Mouse (Mus musculus) mouse embryonic stem cell (cell line): ENCODE measurements around the gene Plgrkt.
"Not testable (repeated sequence)": the region's sequence is repeated elsewhere in the genome, so short reads cannot be mapped to it uniquely, and the experiment has no call there.

Experiments used
- in situ Hi-C, 2 experiments: fragments of 300-500 bp; cut with MboI; formaldehyde crosslinking; loops; 1 replicate in 1 of 2; 3 replicates in 1 of 2; pipeline ENCODE4 v1.14.3; 2019 to 2020; ENCODE audit warnings: low sequenced_read_pairs in 2 of 2, low pct_unique_long_range_greater_than_20kb in 1 of 2, mixed read lengths in 1 of 2; ENCODE audit not compliant: unreplicated experiment in 1 of 2

Plgrkt gene

DNA sequence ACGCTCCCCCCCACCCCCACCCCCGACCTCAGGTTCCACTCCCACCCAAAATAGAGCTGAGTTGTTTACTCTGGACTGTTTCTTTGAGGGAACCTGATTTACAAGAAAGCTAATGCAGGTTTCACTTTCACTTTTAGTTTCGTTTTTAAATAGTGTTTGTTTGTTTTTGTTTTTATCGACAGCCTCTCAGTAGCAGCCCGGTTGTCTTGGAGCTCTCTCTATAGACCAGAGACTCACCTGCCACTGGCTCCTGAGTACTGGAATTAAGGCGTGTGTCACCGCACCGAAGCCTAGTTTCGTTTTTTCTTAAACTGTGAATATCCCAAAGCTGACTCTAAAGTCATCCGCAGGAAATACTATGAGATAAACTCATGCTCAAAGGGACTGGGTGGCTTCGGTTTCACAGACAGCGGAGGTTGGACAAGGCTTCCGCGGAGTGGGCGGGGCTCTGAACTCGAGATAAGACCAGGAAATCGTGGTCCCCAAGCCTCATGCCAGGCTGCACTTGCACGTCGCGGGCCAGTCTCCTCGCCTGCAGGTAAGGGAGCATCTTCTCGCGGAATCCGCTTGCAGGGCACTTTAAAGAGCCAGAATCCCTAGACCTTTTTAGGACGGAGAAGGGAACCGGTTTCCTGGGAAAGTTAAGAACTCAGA is at the start of gene Plgrkt, which contains the start of gene Cd274:
TSS of gene Plgrkt (minus strand) at position 422 of the 654 bp plus-strand sequence.
TSS of gene Cd274 (plus strand) at position 487 of the 654 bp plus-strand sequence.
- in situ Hi-C loops = loop anchor here in 1 of 2 experiments (25.0 kb wide), 1 partner anchor 580 kb away; no protein-coding TSS in a partner anchor

- in situ Hi-C loops = no loop called here
Observed at GRCm38 (mm10) chr19:29416393-29416902, 49.3 kb upstream of the Plgrkt start.

GRCm38 (mm10) chr19:29414917-29415316 is 47.7 kb upstream of the Plgrkt start:
- in situ Hi-C loops = not testable (repeated sequence)

DNA sequence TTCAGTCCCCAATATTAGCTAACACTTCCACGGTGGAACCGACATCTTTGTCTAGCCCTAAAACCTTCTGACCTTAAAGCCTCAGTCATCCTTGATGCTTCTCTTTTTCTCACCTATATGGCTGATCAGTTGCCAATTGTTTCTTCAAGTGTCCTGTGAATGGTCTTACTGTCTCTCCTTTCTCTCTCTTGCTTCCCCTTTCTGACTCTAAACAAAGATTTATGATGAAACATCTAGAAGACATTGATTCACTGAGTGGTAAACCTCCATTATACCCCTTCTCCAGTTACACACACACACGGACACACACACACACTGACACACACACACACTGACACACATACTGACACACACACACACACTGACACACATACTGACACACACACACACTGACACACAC is 47.3 kb upstream of the Plgrkt start:
- in situ Hi-C loops = no loop called here

DNA sequence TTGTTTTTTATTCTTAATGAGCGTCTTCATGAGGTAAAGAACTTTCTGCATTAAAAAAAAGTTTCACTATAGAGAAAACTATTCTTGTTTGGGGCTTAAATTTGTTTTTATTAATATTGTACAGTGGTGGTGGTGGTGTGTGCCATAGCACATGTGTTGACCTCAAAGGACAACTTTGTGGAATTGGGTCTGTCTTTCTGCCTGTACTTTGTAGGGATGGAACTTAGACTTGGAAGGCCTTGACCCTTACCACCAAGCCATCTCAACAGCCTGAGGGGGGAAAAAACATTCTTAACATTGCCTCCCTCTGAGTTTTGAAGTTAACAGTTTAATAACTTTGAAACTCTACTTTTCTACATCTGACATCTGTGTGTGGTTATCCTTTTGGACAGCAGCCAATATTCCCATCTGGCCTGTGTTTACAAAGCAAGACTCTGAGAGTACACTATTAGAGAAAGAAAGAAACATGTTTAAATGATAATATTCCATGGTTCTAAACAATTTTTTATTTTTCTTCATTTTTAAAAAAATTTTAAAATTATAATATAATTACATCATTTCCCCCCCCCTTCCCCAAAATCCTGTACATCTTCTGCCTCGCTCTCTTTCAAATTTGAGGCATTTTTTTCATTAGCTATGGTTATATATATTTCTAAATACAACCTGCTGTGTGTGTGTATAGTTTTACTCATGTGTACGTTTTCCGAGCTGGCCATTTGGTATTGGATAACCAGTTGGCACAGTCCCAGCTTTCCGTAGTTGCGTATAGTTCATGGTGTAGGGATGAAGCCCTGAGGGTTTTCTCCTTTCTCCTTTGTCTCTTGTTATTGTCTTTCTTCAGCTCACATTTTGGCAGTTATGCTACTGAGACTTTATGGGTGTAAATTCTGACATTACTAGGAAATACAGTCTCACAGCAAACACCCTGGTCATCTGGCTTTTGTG is 45.6 kb upstream of the Plgrkt start:
- in situ Hi-C loops = no loop called here

DNA sequence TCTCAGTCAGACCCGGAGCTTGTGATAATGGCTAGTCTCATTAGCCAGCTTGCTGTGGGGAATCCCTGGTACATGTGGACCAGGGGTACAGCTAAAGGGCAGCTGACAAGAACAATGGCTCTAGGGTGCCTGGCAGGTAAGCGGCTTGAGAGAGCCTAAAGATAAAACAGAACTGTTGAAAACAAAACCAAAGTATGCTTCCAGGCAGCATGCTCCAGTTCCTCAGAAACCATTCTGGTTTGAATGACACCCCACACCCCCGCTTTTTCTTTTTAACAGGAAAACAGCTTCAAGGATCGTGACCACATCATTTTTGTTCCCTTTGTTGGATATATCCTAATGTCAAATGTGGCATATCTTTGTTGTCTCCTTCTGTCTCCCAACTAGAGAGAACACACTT is 43.4 kb upstream of the Plgrkt start, which contains the start of gene Pdcd1lg2:
TSS of gene Pdcd1lg2 (plus strand) at position 301 of the 400 bp plus-strand sequence.
- in situ Hi-C loops = no loop called here

DNA sequence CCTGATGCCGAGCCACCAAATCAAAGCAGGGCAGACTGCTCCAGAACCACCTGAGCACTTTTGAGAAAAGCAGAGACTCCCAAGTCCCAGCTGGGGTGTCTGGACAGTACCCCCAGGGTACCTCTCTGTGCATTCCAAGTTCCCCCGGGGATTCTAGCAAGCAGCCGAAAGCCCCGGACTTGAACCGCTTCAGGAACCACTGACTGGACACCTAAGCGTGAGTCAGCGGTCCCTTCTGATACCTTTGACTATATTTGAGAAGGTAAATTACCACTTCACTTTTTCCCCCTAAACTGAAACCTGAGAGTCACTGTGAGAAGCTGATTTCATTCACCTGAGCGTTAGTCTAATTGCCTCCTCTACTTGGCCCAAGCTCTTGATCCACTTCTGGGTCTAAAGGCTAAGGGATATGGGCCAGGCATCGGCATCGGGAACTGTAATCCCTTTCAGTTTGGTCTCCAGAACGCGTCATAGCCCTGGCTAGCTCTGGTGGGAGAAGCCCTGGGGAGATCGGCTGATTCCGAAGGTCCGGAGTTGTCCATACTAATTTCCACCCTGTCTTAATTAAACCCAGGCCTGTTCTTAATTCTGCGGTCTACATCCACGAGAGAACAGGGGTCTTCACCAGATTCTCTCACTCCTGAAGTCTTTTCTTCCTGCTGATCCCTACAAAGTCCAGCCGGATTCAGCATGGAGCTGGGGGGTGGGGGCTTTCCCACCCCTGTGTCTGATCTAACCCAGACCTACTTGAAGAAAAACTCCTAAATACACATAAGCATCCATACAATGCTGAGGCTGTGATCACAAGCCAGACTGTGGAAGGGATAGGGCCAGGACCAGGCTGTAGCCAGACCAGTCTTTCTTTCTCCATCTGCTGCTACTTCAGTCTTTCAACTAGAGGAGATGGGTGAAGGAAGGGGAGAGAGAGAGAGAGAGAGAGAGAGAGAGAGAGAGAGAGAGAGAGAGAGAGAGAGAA is 39.1 kb upstream of the Plgrkt start:
- in situ Hi-C loops = no loop called here

- in situ Hi-C loops = no loop called here
Observed at GRCm38 (mm10) chr19:29405388-29405787, 38.2 kb upstream of the Plgrkt start.

DNA sequence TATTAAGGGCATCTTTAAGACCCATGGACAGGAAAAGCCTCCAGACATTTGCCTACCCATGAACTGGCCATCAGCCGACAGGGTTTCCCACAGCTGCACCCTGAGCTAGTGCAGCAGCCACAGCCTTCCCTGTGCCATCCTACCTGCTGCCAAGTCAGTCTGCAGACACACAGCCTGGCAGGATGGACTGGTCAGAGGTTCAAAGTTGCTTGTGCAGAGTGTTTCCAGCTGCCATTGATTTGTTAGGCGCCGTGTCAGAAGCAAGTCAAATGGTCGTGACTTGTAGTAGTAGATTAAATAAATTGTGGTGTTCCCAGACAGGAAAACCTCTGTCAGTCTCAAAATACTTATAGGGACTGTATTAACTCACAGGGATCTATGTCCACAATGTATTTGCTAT is 36.1 kb upstream of the Plgrkt start:
- in situ Hi-C loops = no loop called here

DNA sequence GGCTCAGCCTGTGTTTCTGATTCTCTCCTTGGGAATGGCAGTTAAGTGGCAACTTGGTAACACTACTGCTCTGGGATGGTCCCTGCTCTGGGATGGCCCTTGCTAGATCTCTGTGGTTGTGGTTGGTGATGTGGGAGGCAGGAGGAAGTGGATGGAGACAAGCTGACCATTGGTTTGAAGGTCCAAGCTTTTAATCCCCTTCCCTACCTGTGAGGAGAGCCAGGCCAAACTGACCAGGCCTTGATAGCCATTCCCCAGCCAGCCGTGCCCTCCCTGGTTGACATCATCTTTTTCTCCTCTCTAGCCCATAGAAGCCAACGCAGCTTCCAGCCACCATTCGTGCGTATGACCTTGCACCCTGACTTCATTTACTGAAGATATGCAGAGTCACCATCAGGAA is 35.4 kb upstream of the Plgrkt start:
- in situ Hi-C loops = no loop called here

- in situ Hi-C loops = no loop called here
Observed at GRCm38 (mm10) chr19:29400466-29400865, 33.3 kb upstream of the Plgrkt start.

- in situ Hi-C loops = no loop called here
Observed at GRCm38 (mm10) chr19:29399786-29400185, 32.6 kb upstream of the Plgrkt start.

DNA sequence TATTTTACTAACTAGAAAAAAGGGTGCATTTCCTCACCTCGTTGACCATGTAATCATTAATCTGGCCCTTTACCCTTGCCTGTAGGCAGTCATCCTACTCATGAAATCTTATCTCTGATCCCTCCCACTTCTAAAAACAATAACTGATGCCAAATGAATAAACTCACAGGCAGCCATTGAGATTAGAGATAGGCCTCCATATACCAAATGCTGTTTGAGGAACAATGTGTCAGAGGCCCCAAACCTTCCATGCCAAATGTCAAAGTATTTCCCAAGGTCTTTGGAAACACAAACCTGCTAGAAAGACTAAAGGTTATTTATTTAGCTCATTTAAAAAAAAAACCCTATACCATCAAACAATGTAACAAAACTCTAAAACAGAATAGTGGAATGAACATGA is 29.2 kb upstream of the Plgrkt start:
- in situ Hi-C loops = no loop called here

DNA sequence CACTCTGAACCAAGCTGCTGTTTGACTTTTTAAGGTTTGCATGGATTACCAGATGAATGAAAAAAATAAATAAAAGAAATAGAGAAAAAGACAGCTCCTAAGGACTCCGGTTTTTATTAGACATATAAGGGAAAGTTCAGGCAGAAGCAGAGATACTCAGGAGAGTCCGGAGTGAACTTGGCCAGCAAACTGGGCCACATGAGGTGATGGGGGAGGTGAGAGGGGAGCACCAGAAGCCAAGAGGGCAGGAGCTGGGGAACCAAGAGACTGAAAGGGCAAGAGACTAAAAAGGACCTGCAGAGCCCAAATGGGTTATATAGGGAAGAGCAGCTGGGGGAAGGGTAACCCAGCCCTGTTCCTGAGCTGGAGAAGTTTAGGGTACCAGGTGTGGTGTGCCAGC is 27.5 kb upstream of the Plgrkt start:
- in situ Hi-C loops = no loop called here

- in situ Hi-C loops = no loop called here
Observed at GRCm38 (mm10) chr19:29393333-29393732, 26.1 kb upstream of the Plgrkt start.

DNA sequence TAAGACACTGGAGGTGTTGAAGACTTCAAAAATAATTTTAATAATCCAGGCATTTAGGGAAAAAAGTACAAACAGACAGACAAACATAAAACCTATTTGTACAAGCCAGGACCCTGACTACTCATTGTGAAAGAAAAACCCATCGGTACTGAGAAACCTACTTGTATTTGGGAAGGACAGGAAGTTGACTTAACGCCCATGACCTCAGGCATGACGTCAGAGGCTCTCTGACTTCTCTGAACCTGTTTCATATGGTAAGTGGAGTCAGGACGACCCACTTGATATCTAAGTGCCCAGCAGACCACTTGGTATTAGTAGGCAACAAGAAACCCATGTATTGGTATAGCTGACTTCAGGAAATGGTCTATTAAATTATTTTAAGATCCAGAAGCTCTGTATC is 24.1 kb upstream of the Plgrkt start:
- in situ Hi-C loops = no loop called here

DNA sequence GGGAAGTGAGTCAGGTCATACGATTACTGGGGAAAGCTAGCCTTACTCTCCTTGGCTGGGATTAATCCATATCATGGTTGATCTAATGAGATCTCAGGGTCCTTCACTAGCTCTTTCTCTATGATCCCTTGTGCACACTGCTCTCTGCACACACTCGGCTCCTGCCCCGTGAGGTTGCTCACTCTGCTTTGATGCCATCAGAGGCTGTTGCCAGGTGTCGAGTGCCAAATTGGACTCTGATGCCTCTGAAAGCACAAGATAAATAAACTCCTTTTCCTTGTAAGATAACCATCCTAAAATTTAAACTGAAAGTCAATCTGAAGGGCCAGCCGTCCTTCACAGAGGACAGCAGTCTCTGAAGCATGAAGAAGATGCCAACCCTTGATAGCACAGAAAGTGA is 23.3 kb upstream of the Plgrkt start:
- in situ Hi-C loops = no loop called here

GRCm38 (mm10) chr19:29388818-29389217 is 21.6 kb upstream of the Plgrkt start:
- in situ Hi-C loops = no loop called here
